Mouse (Mus musculus) kidney, embryonic 16.5 days (tissue): ENCODE results near the gene Vapa. TPM values are rescaled to one million over a fixed set of nuclear protein-coding genes. Genes with fewer than 3 reads are reported as not detected.
"Not testable (repeated sequence)": the region's sequence is repeated elsewhere in the genome, so short reads cannot be mapped to it uniquely, and the experiment has no call there.

ENCODE experiments used
- ATAC-seq: fragments of 200-750 bp; cut with Nextera tagmentation; 2 replicates; pipeline ENCODE4 v1.8.0; 2017; ENCODE audit warnings: moderate TSS enrichment; ENCODE audit not compliant: low FRiP score, low TSS enrichment
- H3K27ac ChIP-seq: fragments of 300-500 bp; sonication (generic); 2 replicates; pipeline ENCODE4 v1.5.1; 2014; ENCODE audit warnings: low read length
- H3K27me3 ChIP-seq: fragments of 300-500 bp; sonication (generic); 2 replicates; pipeline ENCODE4 v1.6.1; 2014; ENCODE audit warnings: low read length, control low read depth, mixed read lengths; ENCODE audit not compliant: insufficient read depth
- H3K36me3 ChIP-seq: fragments of 300-500 bp; sonication (generic); 2 replicates; pipeline ENCODE4 v1.6.1; 2014; ENCODE audit warnings: low read length, control low read depth, mixed read lengths; ENCODE audit not compliant: insufficient read depth
- H3K4me1 ChIP-seq: fragments of 300-500 bp; sonication (generic); 2 replicates; pipeline ENCODE4 v1.6.1; 2014; ENCODE audit warnings: low read length, control low read depth, mixed read lengths; ENCODE audit not compliant: insufficient read depth
- H3K4me2 ChIP-seq: fragments of 300-500 bp; sonication (generic); replicated peaks from 2 replicates; pipeline ENCODE4 v1.6.1; 2014; ENCODE audit warnings: low read depth, low read length
- H3K4me3 ChIP-seq: fragments of 300-500 bp; sonication (generic); 2 replicates; pipeline ENCODE4 v1.5.1; 2014; ENCODE audit warnings: mild to moderate bottlenecking, low read length
- H3K9ac ChIP-seq: fragments of 300-500 bp; sonication (generic); replicated peaks from 2 replicates; pipeline ENCODE4 v1.6.1; 2014; ENCODE audit warnings: low read length
- H3K9me3 ChIP-seq: fragments of 300-500 bp; sonication (generic); 2 replicates; pipeline ENCODE4 v1.6.1; 2016; ENCODE audit warnings: low read length, control low read depth
- WGBS: fragments of 180-500 bp; shearing (Covaris S2); extraction: QIAGEN DNeasy Blood & Tissue Kit; methylation state at CpG from one replicate; pipeline ENCODE4 v1.1.7; 2014; 5-methylcytosine and 5-hydroxymethylcytosine counted together
- polyA plus RNA-seq: library from polyadenylated mRNA; unstranded; fragments of >200 nt; fragmentation: Nextera tagmentation; extraction: Ambion mirVana; gene quantifications from 2 replicates; pipeline ENCODE4 v1.2.1, GENCODE M21; 2015

The Vapa gene
- polyA plus RNA-seq, 1 experiment from 2014 or later = 165 TPM

DNA sequence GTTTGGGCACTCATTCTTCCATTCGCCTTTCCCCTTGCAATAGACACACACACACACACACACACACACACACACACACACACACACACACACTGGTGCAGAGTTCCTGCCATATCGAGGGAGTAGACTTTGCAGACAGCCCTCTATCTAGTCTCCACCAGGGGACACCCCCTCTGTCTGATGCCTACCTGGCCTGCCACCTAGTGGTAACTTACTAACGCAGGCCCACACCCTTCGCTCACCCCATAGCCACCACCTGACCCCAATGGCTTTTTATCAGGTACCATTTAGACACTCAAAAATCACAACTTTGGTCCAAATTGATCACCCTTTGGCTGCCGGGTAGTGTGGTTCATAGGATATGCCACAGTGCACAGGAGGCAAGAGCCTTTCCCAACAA, 54.1 kb downstream of the Vapa start:
- WGBS = 53% methylated on average over 5 of the region's 5 CpGs
- H3K27me3 ChIP-seq = no peaks in the 10 kb centered on the region
- no peak overlapping the region for H3K4me2 ChIP-seq
- H3K27ac ChIP-seq = no peak overlapping the region
- H3K4me3 ChIP-seq = no peak overlapping the region
- ATAC-seq = 0 out of 2 replicates have a peak, but pooled peaks have one; percentile 16
- no peak overlapping the region for H3K9ac ChIP-seq
- H3K4me1 ChIP-seq = no peaks in the 10 kb centered on the region
- H3K9me3 ChIP-seq = no peaks in the 10 kb centered on the region
- no peaks in the 10 kb centered on the region for H3K36me3 ChIP-seq

DNA sequence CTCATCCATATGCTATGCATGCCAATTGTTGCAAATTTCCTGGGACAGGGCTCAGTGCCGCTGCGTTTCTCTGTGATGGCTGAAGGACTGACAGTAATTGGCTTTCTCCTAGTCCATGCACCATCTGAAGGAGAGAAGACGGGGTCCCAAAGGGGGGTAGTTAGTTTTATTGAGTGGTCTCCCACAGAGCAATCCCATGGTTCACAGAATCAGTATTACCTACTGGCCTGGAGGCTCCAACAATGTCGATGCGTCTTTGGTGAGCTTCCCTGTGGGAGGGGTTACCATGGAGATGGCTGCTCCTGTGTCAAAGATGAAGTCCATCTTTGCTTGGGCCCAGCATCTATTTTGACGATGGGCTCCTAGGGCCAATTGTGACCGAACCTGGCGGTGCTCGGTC, 54.6 kb downstream of the Vapa start:
- H3K9ac ChIP-seq = no peak overlapping the region
- 72% methylated on average over 9 of the region's 9 CpGs for WGBS
- no peak overlapping the region for H3K4me3 ChIP-seq
- no peaks in the 10 kb centered on the region for H3K9me3 ChIP-seq
- ATAC-seq = no peak
- H3K4me2 ChIP-seq = 0 out of 2 replicates have a peak overlapping the region, but pooled peaks have one; percentile 1
- H3K36me3 ChIP-seq = no peaks in the 10 kb centered on the region
- no peak overlapping the region for H3K27ac ChIP-seq
- H3K27me3 ChIP-seq = no peaks in the 10 kb centered on the region
- no peaks in the 10 kb centered on the region for H3K4me1 ChIP-seq

DNA sequence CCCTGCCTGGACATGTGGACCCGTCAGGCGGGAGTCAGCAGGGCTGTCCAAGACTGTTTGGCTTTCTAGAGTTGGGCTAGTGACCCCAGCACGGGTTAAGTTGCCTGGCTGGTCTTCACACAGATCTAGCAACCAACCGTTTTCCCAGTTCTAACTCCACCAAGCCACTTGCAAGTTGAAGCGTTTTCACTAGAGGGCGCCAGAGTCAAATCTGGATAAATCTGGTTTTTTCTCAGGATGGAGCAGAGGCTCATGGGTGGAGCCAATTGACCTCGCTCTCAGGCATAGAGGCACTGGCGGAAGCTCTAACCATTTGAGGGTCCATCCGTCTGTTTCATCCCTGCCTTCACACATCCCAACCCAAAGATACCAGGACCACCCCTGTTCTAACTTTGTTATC, 55.1 kb downstream of the Vapa start:
- Histone ChIP-seq H3K36me3 (no peaks in the 10 kb centered on the region), H3K27me3 (no peaks in the 10 kb centered on the region), H3K9ac (no peak overlapping the region), H3K27ac (no peak overlapping the region), H3K9me3 (no peaks in the 10 kb centered on the region), H3K4me2 (0 out of 2 replicates have a peak overlapping the region, but pooled peaks have one; percentile 1), H3K4me3 (no peak overlapping the region), H3K4me1 (no peaks in the 10 kb centered on the region)
- no peak; the same call in 1 of the 2 replicates for ATAC-seq
- WGBS = 51% methylated on average over 9 of the region's 9 CpGs

DNA sequence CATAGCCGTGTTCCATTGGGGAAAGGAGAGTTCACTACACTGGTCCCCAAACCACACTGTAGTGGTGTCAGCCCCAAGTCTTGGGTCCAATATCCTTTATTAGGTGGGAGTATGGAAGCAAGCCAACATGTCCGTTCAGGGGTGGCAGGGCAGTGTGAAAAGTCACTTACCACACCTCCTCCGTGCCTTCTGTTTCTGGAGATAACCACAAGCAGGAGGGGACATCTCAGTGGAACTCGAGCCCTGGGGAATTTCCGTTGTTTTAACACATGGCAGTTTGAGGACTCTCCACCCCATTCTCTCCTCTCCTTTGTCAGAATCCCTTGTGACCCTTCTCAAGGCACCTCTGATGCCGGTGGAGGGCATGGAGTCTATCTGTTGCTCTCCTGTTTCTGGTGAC, 56.1 kb downstream of the Vapa start:
- Histone ChIP-seq H3K4me2 (no peak overlapping the region), H3K27ac (no peak overlapping the region), H3K9ac (no peak overlapping the region), H3K4me1 (no peaks in the 10 kb centered on the region), H3K27me3 (no peaks in the 10 kb centered on the region), H3K4me3 (no peak overlapping the region), H3K36me3 (no peaks in the 10 kb centered on the region), H3K9me3 (no peaks in the 10 kb centered on the region)
- WGBS = 54% methylated on average over 6 of the region's 6 CpGs
- no peak for ATAC-seq

DNA sequence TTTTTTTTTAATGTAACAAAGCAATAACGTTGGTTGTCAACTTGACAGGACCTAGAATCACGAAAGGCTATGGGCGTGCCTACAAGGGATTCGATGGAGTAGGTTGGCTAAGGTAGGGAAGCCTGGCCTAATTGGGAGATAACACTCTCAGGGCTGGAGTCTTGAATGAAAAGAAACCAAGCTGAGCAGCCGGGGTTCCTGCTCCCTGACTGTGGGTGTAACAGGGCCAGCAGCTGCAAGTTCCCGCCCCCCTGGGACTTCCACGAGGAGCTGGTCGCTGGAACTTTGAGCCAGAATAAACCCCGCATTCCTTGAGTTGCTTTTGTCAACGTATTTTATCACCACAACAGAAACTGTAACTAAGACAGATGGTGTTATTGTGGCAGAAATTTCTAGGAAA, 56.6 kb downstream of the Vapa start:
- Histone ChIP-seq H3K27ac (no peak overlapping the region), H3K27me3 (no peaks in the 10 kb centered on the region), H3K4me3 (no peak overlapping the region), H3K4me2 (no peak overlapping the region), H3K36me3 (no peaks in the 10 kb centered on the region), H3K4me1 (no peaks in the 10 kb centered on the region), H3K9me3 (no peaks in the 10 kb centered on the region), H3K9ac (no peak overlapping the region)
- WGBS = 60% methylated on average over 10 of the region's 10 CpGs
- no peak for ATAC-seq

DNA sequence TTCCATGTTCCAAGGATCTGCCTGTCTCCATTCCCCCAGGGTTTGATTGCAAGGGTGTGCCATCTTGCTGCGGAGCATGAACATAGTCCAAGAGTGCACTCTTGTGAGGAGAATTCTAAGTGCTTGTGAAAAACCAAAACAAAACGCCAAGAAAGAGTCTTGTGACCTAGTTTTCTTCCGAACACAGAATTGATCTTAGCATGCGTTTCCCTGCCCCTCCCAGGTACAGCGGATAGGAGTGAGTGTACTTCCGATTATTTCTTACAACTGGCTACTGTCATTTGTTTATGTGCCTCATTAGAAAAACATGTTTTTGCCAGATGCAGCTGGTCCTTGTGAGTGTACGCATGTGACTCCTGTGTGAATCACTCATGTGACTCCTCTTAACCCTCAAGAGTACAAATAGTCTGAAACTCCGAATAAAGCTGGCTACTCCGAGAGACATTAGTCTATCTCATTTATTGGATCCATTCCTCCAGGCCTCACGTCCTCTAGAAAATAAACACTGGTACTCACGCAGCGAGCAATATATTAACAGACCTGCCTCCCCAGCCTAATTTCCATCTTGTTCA, 60.8 kb downstream of the Vapa start:
- 70% methylated on average over 12 of the region's 12 CpGs for WGBS

DNA sequence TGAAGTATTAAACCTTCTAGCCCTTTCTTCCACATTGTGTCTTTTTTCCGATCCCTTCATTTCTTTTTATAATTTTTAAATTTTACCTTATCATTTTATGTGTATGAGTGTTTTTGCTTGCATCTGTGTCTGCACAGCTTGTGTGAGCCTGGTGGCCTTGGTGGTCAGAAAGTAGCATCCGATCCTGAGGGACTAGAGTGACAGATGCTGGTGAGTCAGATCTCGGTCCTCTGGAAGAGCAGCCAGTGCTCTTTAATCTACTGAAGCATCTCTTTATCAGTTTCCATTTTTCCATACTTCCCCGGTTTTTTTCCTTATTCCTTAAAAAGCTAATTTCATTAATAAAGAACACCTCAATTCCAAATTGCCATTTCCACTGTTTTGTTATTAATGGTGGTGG, 63.0 kb downstream of the Vapa start:
- Histone ChIP-seq H3K9ac (no peak overlapping the region), H3K36me3 (no peaks in the 10 kb centered on the region), H3K27ac (no peak overlapping the region), H3K27me3 (no peaks in the 10 kb centered on the region), H3K4me1 (no peaks in the 10 kb centered on the region), H3K9me3 (no peaks in the 10 kb centered on the region), H3K4me3 (no peak overlapping the region), H3K4me2 (no peak overlapping the region)
- ATAC-seq = no peak
- WGBS = 84% methylated on average over 4 of the region's 4 CpGs

More for the DNA sequence above, 60.8 kb downstream of the Vapa start:
- no peak overlapping the region for H3K9ac ChIP-seq
- no peaks in the 10 kb centered on the region for H3K27me3 ChIP-seq
- no peak overlapping the region for H3K4me3 ChIP-seq
- H3K4me1 ChIP-seq = no peaks in the 10 kb centered on the region
- no peak for ATAC-seq
- H3K36me3 ChIP-seq = no peaks in the 10 kb centered on the region
- no peak overlapping the region for H3K27ac ChIP-seq
- H3K4me2 ChIP-seq = no peak overlapping the region
- H3K9me3 ChIP-seq = no peaks in the 10 kb centered on the region

DNA sequence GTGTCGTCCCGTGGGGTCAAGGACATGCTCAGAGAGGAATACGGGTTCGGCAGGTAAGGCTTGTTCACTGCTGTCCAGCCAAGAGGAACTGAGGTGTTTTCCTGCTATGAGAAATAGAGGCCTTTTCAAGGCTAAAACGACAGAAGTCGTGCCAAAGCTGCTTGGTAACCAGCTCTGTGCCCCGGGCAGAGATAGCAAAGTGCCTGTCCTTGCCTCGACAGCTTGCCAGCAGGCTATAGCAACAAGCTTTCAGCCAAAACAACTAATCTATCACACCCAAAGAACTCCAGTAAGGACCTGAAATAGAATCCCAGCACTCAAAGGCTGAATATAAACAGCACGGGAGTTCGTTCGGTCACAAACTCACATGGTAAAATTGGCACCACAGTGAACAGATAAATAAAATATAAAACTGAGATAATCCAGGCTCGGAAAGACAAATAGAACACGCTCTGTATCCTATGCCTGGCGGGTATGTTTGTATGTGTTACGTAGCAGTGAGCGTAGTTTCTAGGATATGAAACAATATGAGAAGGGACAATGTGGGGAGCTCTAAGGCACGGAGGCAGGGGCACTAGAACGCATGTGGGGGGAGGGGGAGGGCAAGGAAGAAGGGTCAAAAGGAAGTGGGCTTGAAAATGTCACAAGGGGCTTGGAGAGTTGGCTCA, 64.5 kb downstream of the Vapa start:
- no peak overlapping the region for H3K4me3 ChIP-seq
- H3K36me3 ChIP-seq = no peaks in the 10 kb centered on the region
- no peaks in the 10 kb centered on the region for H3K27me3 ChIP-seq
- H3K9me3 ChIP-seq = no peaks in the 10 kb centered on the region
- no peak overlapping the region for H3K9ac ChIP-seq
- 77% methylated on average over 18 of the region's 18 CpGs for WGBS
- no peak for ATAC-seq
- H3K4me2 ChIP-seq = no peak overlapping the region
- no peaks in the 10 kb centered on the region for H3K4me1 ChIP-seq
- no peak overlapping the region for H3K27ac ChIP-seq

DNA sequence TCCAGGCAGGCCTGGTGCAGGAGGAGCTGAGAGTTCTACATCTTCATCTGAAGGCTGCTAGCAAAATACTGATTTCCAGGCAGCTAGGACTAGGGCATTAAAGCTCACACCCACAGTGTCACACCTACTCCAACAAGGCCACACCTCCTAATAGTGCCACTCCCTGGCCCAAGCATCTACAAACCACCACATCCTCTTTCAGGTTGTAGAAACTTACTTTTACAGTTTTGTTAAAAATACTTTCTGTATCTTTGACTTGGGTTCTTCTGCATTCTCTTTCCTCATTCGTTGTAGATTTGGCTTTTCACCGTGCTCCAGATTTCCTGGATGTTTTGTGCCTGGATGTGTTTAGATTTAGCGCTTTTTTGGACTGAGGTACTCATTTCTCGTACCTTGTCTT, 67.1 kb downstream of the Vapa start:
- not testable (repeated sequence) for H3K27ac ChIP-seq, ATAC-seq, H3K9ac ChIP-seq, H3K36me3 ChIP-seq, H3K9me3 ChIP-seq, H3K4me2 ChIP-seq, H3K4me1 ChIP-seq, H3K27me3 ChIP-seq, H3K4me3 ChIP-seq
- WGBS = 89% methylated on average over 4 of the region's 4 CpGs
